Mouse (Mus musculus): Measurements from ENCODE around the gene Sp9.

Sp9 gene

GRCm38 (mm10) chr2:73275261-73276040 lies 3.7 kb downstream of the Sp9 start:
- DNase-seq = no peak

GRCm38 (mm10) chr2:73276141-73276571 lies 4.4 kb downstream of the Sp9 start:
- DNase-seq = no peak

GRCm38 (mm10) chr2:73277021-73277708 lies 5.4 kb downstream of the Sp9 start:
- DNase-seq = no peak

DNA sequence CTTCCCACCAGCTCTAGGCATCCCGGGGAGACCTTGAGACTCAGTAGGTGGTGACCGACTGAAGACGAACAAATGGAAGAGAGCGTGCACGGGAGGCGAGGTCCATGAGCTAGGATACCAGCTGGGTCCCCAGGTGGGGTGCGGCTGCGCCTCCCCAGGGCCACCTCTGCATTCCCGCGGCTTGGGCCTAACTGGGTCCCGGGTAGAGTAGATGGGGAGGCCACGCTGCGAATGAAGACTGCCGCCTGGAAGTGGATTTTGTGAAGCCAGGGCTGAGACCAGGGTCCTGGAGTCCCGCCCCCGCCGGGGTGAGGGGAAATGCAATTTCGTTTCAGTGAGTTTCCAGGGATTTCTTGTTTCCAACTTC lies 6.0 kb downstream of the Sp9 start:
- DNase-seq = peak; percentile 16

GRCm38 (mm10) chr2:73278131-73278854 lies 6.6 kb downstream of the Sp9 start:
- peak; percentile 75 for DNase-seq

GRCm38 (mm10) chr2:73278869-73279268 lies 7.1 kb downstream of the Sp9 start:
- no peak for DNase-seq

GRCm38 (mm10) chr2:73279271-73280038 lies 7.7 kb downstream of the Sp9 start:
- peak; percentile 12 for DNase-seq

GRCm38 (mm10) chr2:73280356-73281047 lies 8.8 kb downstream of the Sp9 start:
- DNase-seq = no peak

GRCm38 (mm10) chr2:73281048-73281661 lies 9.4 kb downstream of the Sp9 start:
- no peak for DNase-seq

DNA sequence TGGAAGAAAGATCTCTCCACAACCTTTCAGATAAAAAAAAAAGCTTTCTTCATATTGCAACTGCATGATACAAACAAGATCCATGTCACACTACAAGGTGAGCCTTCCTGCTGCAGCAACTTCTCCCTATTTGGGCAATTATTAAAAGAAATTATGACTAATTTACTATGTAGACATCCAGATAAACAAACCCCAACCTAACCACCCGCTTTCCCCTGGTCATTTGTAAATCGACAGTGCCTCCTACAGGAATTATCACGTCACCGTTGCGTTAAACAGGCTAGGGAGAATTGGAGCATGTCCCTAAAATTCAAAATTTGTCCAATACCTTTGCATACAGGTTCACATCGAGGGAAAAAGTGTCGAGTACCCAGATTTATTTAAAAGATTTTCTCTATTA lies 10.0 kb downstream of the Sp9 start:
- no peak for DNase-seq

- no peak for DNase-seq
These were observed 13.9 kb downstream of the Sp9 start for GRCm38 (mm10) chr2:73285630-73286029.

DNA sequence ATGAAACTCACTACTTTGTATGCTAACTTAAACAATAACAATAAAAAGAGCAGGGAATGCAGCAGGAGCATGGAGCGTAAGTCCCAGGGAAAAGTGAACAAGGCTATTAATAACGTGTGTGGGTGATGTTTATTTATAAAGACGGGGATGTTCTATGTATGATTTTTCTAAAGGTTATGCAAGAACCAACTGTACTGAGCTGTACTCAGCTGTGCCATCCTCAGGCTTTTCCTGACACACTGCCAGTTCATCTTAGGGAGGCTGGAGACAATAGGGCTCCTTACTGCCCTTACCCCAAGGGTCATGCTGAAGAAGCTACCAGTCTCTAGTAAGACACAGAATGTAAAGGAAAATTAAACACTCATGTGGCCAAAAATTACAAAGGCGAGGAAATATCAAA lies 19.4 kb downstream of the Sp9 start:
- no peak for DNase-seq

DNA sequence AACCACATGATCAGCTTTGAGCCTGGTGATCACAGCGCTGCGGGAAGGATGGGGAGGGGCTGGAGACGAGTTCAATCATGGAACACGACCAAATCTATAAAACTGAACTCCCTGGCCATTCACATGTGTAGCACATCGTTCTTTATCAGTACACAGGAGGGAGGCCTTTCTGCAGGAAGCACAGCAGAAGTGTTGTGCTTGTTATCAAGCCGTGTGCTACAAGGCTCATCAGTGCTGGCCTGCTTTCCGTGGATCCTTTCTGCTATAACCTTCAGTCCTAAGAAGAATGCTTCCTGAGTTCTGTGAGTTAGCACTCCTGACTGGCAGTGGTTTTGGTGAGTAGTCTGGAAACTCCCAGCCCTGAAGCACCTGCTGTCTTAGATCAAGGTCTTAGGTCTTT lies 23.3 kb downstream of the Sp9 start:
- no peak for DNase-seq

GRCm38 (mm10) chr2:73298154-73298553 lies 26.4 kb downstream of the Sp9 start:
- no peak for DNase-seq

- no peak for DNase-seq
These were observed 27.1 kb downstream of the Sp9 start for GRCm38 (mm10) chr2:73298841-73299240.

GRCm38 (mm10) chr2:73301979-73302378 lies 30.3 kb downstream of the Sp9 start:
- DNase-seq = no peak

GRCm38 (mm10) chr2:73302722-73303121 lies 31.0 kb downstream of the Sp9 start:
- DNase-seq = no peak

DNA sequence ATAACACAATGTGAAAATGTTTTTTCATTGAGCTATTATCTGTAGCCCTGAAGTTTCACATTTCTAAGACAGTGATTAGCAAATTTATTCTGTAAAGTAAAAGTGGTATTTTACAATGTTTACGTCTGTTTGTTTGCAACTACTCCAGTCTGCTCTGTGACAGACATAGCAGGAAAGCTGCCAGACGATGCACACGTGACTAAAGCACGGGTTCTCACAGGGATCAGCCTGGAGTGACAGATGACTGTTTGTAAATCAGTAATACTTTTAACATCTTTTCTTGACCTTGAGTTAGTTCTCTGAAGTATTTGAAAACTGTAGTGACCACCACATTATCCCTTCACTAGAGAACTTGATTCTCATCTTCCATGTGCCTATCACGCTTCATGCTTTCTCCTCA lies 32.8 kb downstream of the Sp9 start:
- DNase-seq = no peak

GRCm38 (mm10) chr2:73306006-73306405 lies 34.3 kb downstream of the Sp9 start:
- DNase-seq = no peak

GRCm38 (mm10) chr2:73312152-73313116 lies 40.7 kb downstream of the Sp9 start, which contains the start of the genes Scrn3 and Cir1:
Scrn3 (plus strand) TSS chr2:73312601.
Cir1 (minus strand) TSS chr2:73312701.
- peak; percentile 97 for DNase-seq

DNA sequence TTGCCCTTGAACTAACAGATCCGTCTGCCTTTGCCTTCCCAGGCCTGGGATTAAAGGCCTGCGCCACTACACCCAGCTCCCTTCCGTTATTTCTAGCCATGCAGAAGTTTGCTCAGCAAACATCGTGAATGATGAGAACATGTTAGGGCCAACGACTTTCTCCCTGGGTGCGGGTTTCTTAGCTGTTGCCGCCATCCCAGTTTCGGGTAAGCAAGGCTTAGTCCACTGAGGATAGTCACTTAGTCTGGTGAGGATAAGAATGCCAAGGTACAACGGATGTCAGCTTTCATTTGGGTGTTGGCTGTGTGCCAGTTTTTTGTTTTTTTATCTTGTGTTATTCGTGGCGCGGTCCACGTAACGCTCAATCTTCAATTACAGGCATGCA lies 41.4 kb downstream of the Sp9 start:
- peak; percentile 59 for DNase-seq
